Mouse (Mus musculus): ENCODE data around the gene Osgep. TPM values are rescaled to one million over a fixed set of nuclear protein-coding genes. Genes with fewer than 3 reads are reported as not detected.
"Not testable (repeated sequence)": the region's sequence is repeated elsewhere in the genome, so short reads cannot be mapped to it uniquely, and the experiment has no call there.

Osgep gene
- polyA plus RNA-seq, 1 experiment from 2014 or later, result 130 TPM

GRCm38 (mm10) chr14:50923437-50923836 is 1.3 kb downstream of the Osgep start:
- Histone ChIP-seq H3K27ac (ENCODE audit: low read length) (peak overlapping the region; percentile 94; the same call in 1 of the 2 replicates), H3K4me2 (ENCODE audit: low read depth, low read length) (peak overlapping the region; percentile 71), H3K4me3 (replicated peaks; ENCODE audit: low read length) (peak overlapping the region; percentile 95), H3K36me3 (ENCODE audit: control insufficient read depth, insufficient read depth, low read length) (peaks cover 13% of the 10 kb centered on the region; the same call in 1 of the 2 replicates), H3K9ac (ENCODE audit: low read length) (peak overlapping the region; percentile 87)
- not testable (repeated sequence) for ATAC-seq (ENCODE audit: insufficient read depth, low FRiP score); H3K9me3 ChIP-seq (replicated peaks; ENCODE audit: control insufficient read depth, low read length); H3K4me1 ChIP-seq (ENCODE audit: control insufficient read depth, insufficient read depth, low read length); H3K27me3 ChIP-seq (ENCODE audit: control insufficient read depth, insufficient read depth, low read length)
- 63% methylated on average over 1 of the region's 1 CpGs for WGBS

- Histone ChIP-seq H3K27me3 (ENCODE audit: control insufficient read depth, insufficient read depth, low read length) (no peaks in the 10 kb centered on the region), H3K4me1 (ENCODE audit: control insufficient read depth, insufficient read depth, low read length) (no peaks in the 10 kb centered on the region), H3K36me3 (ENCODE audit: control insufficient read depth, insufficient read depth, low read length) (peaks cover 17% of the 10 kb centered on the region; the same call in 1 of the 2 replicates), H3K9me3 (replicated peaks; ENCODE audit: control insufficient read depth, low read length) (no peaks in the 10 kb centered on the region), H3K27ac (ENCODE audit: low read length) (no peak overlapping the region), H3K9ac (ENCODE audit: low read length) (no peak overlapping the region), H3K4me2 (ENCODE audit: low read depth, low read length) (no peak overlapping the region), H3K4me3 (replicated peaks; ENCODE audit: low read length) (no peak overlapping the region)
- ATAC-seq (ENCODE audit: insufficient read depth, low FRiP score), result no peak
- WGBS, result 48% methylated on average over 3 of the region's 3 CpGs
These were observed 13.3 kb downstream of the Osgep start for GRCm38 (mm10) chr14:50911356-50911755.

GRCm38 (mm10) chr14:50908126-50908525 is 16.6 kb downstream of the Osgep start:
- Histone ChIP-seq H3K27me3 (ENCODE audit: control insufficient read depth, insufficient read depth, low read length) (no peaks in the 10 kb centered on the region), H3K9ac (ENCODE audit: low read length) (no peak overlapping the region), H3K27ac (ENCODE audit: low read length) (no peak overlapping the region), H3K9me3 (replicated peaks; ENCODE audit: control insufficient read depth, low read length) (no peaks in the 10 kb centered on the region), H3K36me3 (ENCODE audit: control insufficient read depth, insufficient read depth, low read length) (peaks cover 10% of the 10 kb centered on the region; the same call in 1 of the 2 replicates), H3K4me1 (ENCODE audit: control insufficient read depth, insufficient read depth, low read length) (no peaks in the 10 kb centered on the region), H3K4me2 (ENCODE audit: low read depth, low read length) (no peak overlapping the region), H3K4me3 (replicated peaks; ENCODE audit: low read length) (no peak overlapping the region)
- no peak for ATAC-seq (ENCODE audit: insufficient read depth, low FRiP score)
- 73% methylated on average over 4 of the region's 4 CpGs for WGBS

- not testable (repeated sequence) for H3K4me1 ChIP-seq (ENCODE audit: control insufficient read depth, insufficient read depth, low read length); H3K36me3 ChIP-seq (ENCODE audit: control insufficient read depth, insufficient read depth, low read length); ATAC-seq (ENCODE audit: insufficient read depth, low FRiP score); H3K9me3 ChIP-seq (replicated peaks; ENCODE audit: control insufficient read depth, low read length); H3K4me3 ChIP-seq (replicated peaks; ENCODE audit: low read length); H3K9ac ChIP-seq (ENCODE audit: low read length); H3K27ac ChIP-seq (ENCODE audit: low read length); H3K4me2 ChIP-seq (ENCODE audit: low read depth, low read length); H3K27me3 ChIP-seq (ENCODE audit: control insufficient read depth, insufficient read depth, low read length)
These were observed 19.4 kb downstream of the Osgep start for GRCm38 (mm10) chr14:50905327-50905726.

- no peak overlapping the region for H3K9ac ChIP-seq (ENCODE audit: low read length)
- ATAC-seq (ENCODE audit: insufficient read depth, low FRiP score), result no peak
- no peaks in the 10 kb centered on the region for H3K27me3 ChIP-seq (ENCODE audit: control insufficient read depth, insufficient read depth, low read length)
- WGBS, result 89% methylated on average over 4 of the region's 4 CpGs
- H3K4me3 ChIP-seq (replicated peaks; ENCODE audit: low read length), result no peak overlapping the region
- H3K36me3 ChIP-seq (ENCODE audit: control insufficient read depth, insufficient read depth, low read length), result no peaks in the 10 kb centered on the region
- H3K4me1 ChIP-seq (ENCODE audit: control insufficient read depth, insufficient read depth, low read length), result no peaks in the 10 kb centered on the region
- no peaks in the 10 kb centered on the region for H3K9me3 ChIP-seq (replicated peaks; ENCODE audit: control insufficient read depth, low read length)
- no peak overlapping the region for H3K4me2 ChIP-seq (ENCODE audit: low read depth, low read length)
- H3K27ac ChIP-seq (ENCODE audit: low read length), result no peak overlapping the region
These were observed 19.9 kb downstream of the Osgep start for GRCm38 (mm10) chr14:50904828-50905129.

- ATAC-seq (ENCODE audit: insufficient read depth, low FRiP score), result peak; percentile 83; the same call in 1 of the 2 replicates
- Histone ChIP-seq H3K4me1 (ENCODE audit: control insufficient read depth, insufficient read depth, low read length) (no peaks in the 10 kb centered on the region), H3K9ac (ENCODE audit: low read length) (peak overlapping the region; percentile 61), H3K4me3 (replicated peaks; ENCODE audit: low read length) (peak overlapping the region; percentile 44), H3K4me2 (ENCODE audit: low read depth, low read length) (peak overlapping the region; percentile 68), H3K9me3 (replicated peaks; ENCODE audit: control insufficient read depth, low read length) (no peaks in the 10 kb centered on the region), H3K27me3 (ENCODE audit: control insufficient read depth, insufficient read depth, low read length) (no peaks in the 10 kb centered on the region), H3K36me3 (ENCODE audit: control insufficient read depth, insufficient read depth, low read length) (no peaks in the 10 kb centered on the region), H3K27ac (ENCODE audit: low read length) (no peak overlapping the region)
- WGBS, result 6% methylated on average over 26 of the region's 26 CpGs
These were observed 20.5 kb downstream of the Osgep start for GRCm38 (mm10) chr14:50903973-50904827.

- not testable (repeated sequence) for ATAC-seq (ENCODE audit: insufficient read depth, low FRiP score); H3K36me3 ChIP-seq (ENCODE audit: control insufficient read depth, insufficient read depth, low read length); H3K9me3 ChIP-seq (replicated peaks; ENCODE audit: control insufficient read depth, low read length); H3K27me3 ChIP-seq (ENCODE audit: control insufficient read depth, insufficient read depth, low read length); H3K4me1 ChIP-seq (ENCODE audit: control insufficient read depth, insufficient read depth, low read length); H3K4me2 ChIP-seq (ENCODE audit: low read depth, low read length); H3K27ac ChIP-seq (ENCODE audit: low read length); H3K4me3 ChIP-seq (replicated peaks; ENCODE audit: low read length); H3K9ac ChIP-seq (ENCODE audit: low read length)
- WGBS, result 87% methylated on average over 2 of the region's 2 CpGs
These were observed 26.7 kb downstream of the Osgep start for GRCm38 (mm10) chr14:50897992-50898391.

- Histone ChIP-seq H3K27ac (ENCODE audit: low read length) (no peak within 1 kb of the TSS), H3K4me2 (ENCODE audit: low read depth, low read length) (peak within 1 kb of the TSS; percentile 80), H3K9me3 (replicated peaks; ENCODE audit: control insufficient read depth, low read length) (no peaks in the 10 kb centered on the region), H3K27me3 (ENCODE audit: control insufficient read depth, insufficient read depth, low read length) (0 out of 2 replicates have a peak, but pooled peaks cover 5% of the 10 kb centered on the region), H3K36me3 (ENCODE audit: control insufficient read depth, insufficient read depth, low read length) (no peaks in the 10 kb centered on the region), H3K4me1 (ENCODE audit: control insufficient read depth, insufficient read depth, low read length) (peaks cover 7% of the 10 kb centered on the region; the same call in 1 of the 2 replicates), H3K4me3 (replicated peaks; ENCODE audit: low read length) (peak within 1 kb of the TSS; percentile 49), H3K9ac (ENCODE audit: low read length) (peak within 1 kb of the TSS; percentile 67)
- 47% methylated on average over 7 of the region's 7 CpGs for WGBS
- ATAC-seq (ENCODE audit: insufficient read depth, low FRiP score), result no peak
These were observed 27.3 kb downstream of the Osgep start, which contains the start of gene Klhl33 for GRCm38 (mm10) chr14:50897374-50897765. Klhl33 (minus strand) TSS chr14:50897507.

- no peaks in the 10 kb centered on the region for H3K36me3 ChIP-seq (ENCODE audit: control insufficient read depth, insufficient read depth, low read length)
- 0 out of 2 replicates have a peak, but pooled peaks have one; percentile 20 for ATAC-seq (ENCODE audit: insufficient read depth, low FRiP score)
- peak overlapping the region; percentile 49 for H3K4me3 ChIP-seq (replicated peaks; ENCODE audit: low read length)
- peak overlapping the region; percentile 67 for H3K9ac ChIP-seq (ENCODE audit: low read length)
- WGBS, result 20% methylated on average over 23 of the region's 23 CpGs
- H3K27me3 ChIP-seq (ENCODE audit: control insufficient read depth, insufficient read depth, low read length), result 0 out of 2 replicates have a peak, but pooled peaks cover 5% of the 10 kb centered on the region
- H3K9me3 ChIP-seq (replicated peaks; ENCODE audit: control insufficient read depth, low read length), result no peaks in the 10 kb centered on the region
- H3K27ac ChIP-seq (ENCODE audit: low read length), result no peak overlapping the region
- H3K4me1 ChIP-seq (ENCODE audit: control insufficient read depth, insufficient read depth, low read length), result peaks cover 7% of the 10 kb centered on the region; the same call in 1 of the 2 replicates
- peak overlapping the region; percentile 80 for H3K4me2 ChIP-seq (ENCODE audit: low read depth, low read length)
These were observed 27.8 kb downstream of the Osgep start for GRCm38 (mm10) chr14:50896747-50897373.

Data from stomach, embryonic 16.5 days (tissue).